Mouse (Mus musculus): ENCODE results near the gene Kdf1. TPM values are rescaled to one million over a fixed set of nuclear protein-coding genes. Genes with fewer than 3 reads are reported as not detected.

The Kdf1 gene
- total and polyA plus RNA-seq, 3 experiments: 0.04 to 0.12 TPM; not detected in 1

- TF ChIP-seq TCF12 (IDR thresholded peaks at IDR 0.05; ENCODE audit: low read depth, low read length) (no peak), GABPA (IDR thresholded peaks at IDR 0.05; ENCODE audit: low read depth, low read length) (no peak), ZC3H11A (IDR thresholded peaks at IDR 0.05; ENCODE audit: low read depth, low read length) (peak; percentile 78), SIN3A (IDR thresholded peaks at IDR 0.05; ENCODE audit: low read length) (no peak), MXI1 (IDR thresholded peaks at IDR 0.05; ENCODE audit: low read depth, low read length) (no peak)
Observed at GRCm38 (mm10) chr4:133512972-133513371, 5.8 kb upstream of the Kdf1 start (continued).

GRCm38 (mm10) chr4:133519369-133519665 lies 554 bp downstream of the Kdf1 start:
- Histone ChIP-seq H3K9ac (ENCODE audit: control insufficient read depth, low read depth, low read length, poor library complexity, severe bottlenecking) (no peak overlapping the region), H3K27me3 (ENCODE audit: control insufficient read depth in 1 of 2, insufficient read depth in 2 of 2, low read length in 2 of 2) (no peaks in the 10 kb centered on the region), H3K4me3 (ENCODE audit: control insufficient read depth in 1 of 2, insufficient read depth in 1 of 2, low read depth in 2 of 2, low read length in 2 of 2) (no peak overlapping the region), H3K4me1 (ENCODE audit: control insufficient read depth in 1 of 2, insufficient read depth in 2 of 2, low read length in 2 of 2) (no peaks in the 10 kb centered on the region), H3K79me2 (ENCODE audit: control insufficient read depth, insufficient read depth, low read length, poor library complexity) (no peaks in the 10 kb centered on the region), H3K27ac (ENCODE audit: control insufficient read depth, low read depth, low read length) (no peak overlapping the region), H3K9me3 (replicated peaks; ENCODE audit: insufficient read depth, low read length) (no peaks in the 10 kb centered on the region), H3K36me3 (ENCODE audit: control insufficient read depth in 1 of 2, insufficient read depth in 2 of 2, low read length in 2 of 2) (no peaks in the 10 kb centered on the region)
- no peak for DNase-seq (ENCODE audit: low read depth, low spot score)
- TF ChIP-seq ZC3H11A (IDR thresholded peaks at IDR 0.05; ENCODE audit: low read depth, low read length) (no peak), UBTF (IDR thresholded peaks at IDR 0.05; ENCODE audit: borderline replicate concordance, insufficient read depth, low read depth, low read length) (no peak), ZKSCAN1 (IDR thresholded peaks at IDR 0.05; ENCODE audit: low read depth, low read length) (no peak), MYC (IDR thresholded peaks at IDR 0.05; ENCODE audit: low read depth, low read length) (no peak), NELFE (IDR thresholded peaks at IDR 0.05; ENCODE audit: low read depth, low read length) (no peak), MYB (IDR thresholded peaks at IDR 0.05; ENCODE audit: low read depth, low read length) (no peak), MAZ (IDR thresholded peaks at IDR 0.05; ENCODE audit: low read depth, low read length) (no peak), GATA1 (IDR thresholded peaks at IDR 0.05; ENCODE audit: low read depth, low read length) (no peak), SMC3 (IDR thresholded peaks at IDR 0.05; ENCODE audit: low read depth, low read length) (no peak), USF2 (IDR thresholded peaks at IDR 0.05; ENCODE audit: borderline replicate concordance in 1 of 2, insufficient read depth in 1 of 2, low read depth in 1 of 2, low read length in 2 of 2) (no peak), SIN3A (IDR thresholded peaks at IDR 0.05; ENCODE audit: low read length) (no peak), MAX (IDR thresholded peaks at IDR 0.05; ENCODE audit: low read length) (no peak), MAFK (IDR thresholded peaks at IDR 0.05; ENCODE audit: borderline replicate concordance, low read depth, low read length) (no peak), NRF1 (IDR thresholded peaks at IDR 0.05; ENCODE audit: insufficient read depth, low read depth, low read length, poor library complexity, severe bottlenecking) (no peak), POLR2AphosphoS5 (IDR thresholded peaks at IDR 0.05; ENCODE audit: borderline replicate concordance, low read depth, low read length) (no peak), MXI1 (IDR thresholded peaks at IDR 0.05; ENCODE audit: low read depth, low read length) (no peak), HCFC1 (IDR thresholded peaks at IDR 0.05; ENCODE audit: low read depth, low read length) (no peak)

All from MEL (cell line).